Mouse (Mus musculus) embryonic facial prominence, embryonic 15.5 days (tissue): ENCODE data around the gene Ovol1. TPM values are rescaled to one million over a fixed set of nuclear protein-coding genes. Genes with fewer than 3 reads are reported as not detected.
A peak's percentile ranks its signal among the peaks of the same experiment; 100 is the strongest.

Source experiments
- ATAC-seq: fragments of 200-750 bp; cut with Nextera tagmentation; 2 replicates; pipeline ENCODE4 v1.8.0; 2017; ENCODE audit warnings: low read depth, moderate TSS enrichment; ENCODE audit not compliant: insufficient number of reproducible peaks, low FRiP score, low TSS enrichment
- H3K27ac ChIP-seq: fragments of 300-500 bp; sonication (generic); replicated peaks from 2 replicates; pipeline ENCODE4 v1.5.1; 2015; ENCODE audit warnings: mild to moderate bottlenecking, inconsistent platforms
- H3K27me3 ChIP-seq: fragments of 300-500 bp; sonication (generic); 2 replicates; pipeline ENCODE4 v1.6.1; 2015; ENCODE audit warnings: inconsistent platforms
- H3K36me3 ChIP-seq: fragments of 300-500 bp; sonication (generic); 2 replicates; pipeline ENCODE4 v1.6.1; 2015; ENCODE audit warnings: mild to moderate bottlenecking, inconsistent platforms
- H3K4me1 ChIP-seq: fragments of 300-500 bp; sonication (generic); 2 replicates; pipeline ENCODE4 v1.6.1; 2015; ENCODE audit warnings: inconsistent platforms
- H3K4me2 ChIP-seq: fragments of 300-500 bp; sonication (generic); replicated peaks from 2 replicates; pipeline ENCODE4 v1.6.1; 2015; ENCODE audit warnings: mild to moderate bottlenecking, inconsistent platforms
- H3K4me3 ChIP-seq: fragments of 300-500 bp; sonication (generic); replicated peaks from 2 replicates; pipeline ENCODE4 v1.5.1; 2015; ENCODE audit warnings: mild to moderate bottlenecking, inconsistent platforms
- H3K9ac ChIP-seq: fragments of 300-500 bp; sonication (generic); 2 replicates; pipeline ENCODE4 v1.6.1; 2015; ENCODE audit warnings: inconsistent platforms
- H3K9me3 ChIP-seq: fragments of 300-500 bp; sonication (generic); replicated peaks from 2 replicates; pipeline ENCODE4 v1.6.1; 2016; ENCODE audit warnings: inconsistent platforms
- WGBS: fragments of 180-500 bp; shearing (Covaris S2); methylation state at CpG from one replicate; pipeline ENCODE4 v1.1.7; 2015; 5-methylcytosine and 5-hydroxymethylcytosine counted together
- polyA plus RNA-seq: library from polyadenylated mRNA; unstranded; fragments of >200 nt; fragmentation: Nextera tagmentation; extraction: Ambion mirVana; gene quantifications from 2 replicates; pipeline ENCODE4 v1.2.1, GENCODE M21; 2015

The Ovol1 gene
- polyA plus RNA-seq, 1 experiment from 2014 or later = 23.3 TPM

GRCm38 (mm10) chr19:5554212-5554611 is 6.2 kb downstream of the Ovol1 start:
- no peaks in the 10 kb centered on the region for H3K9me3 ChIP-seq
- no peak overlapping the region for H3K4me2 ChIP-seq
- no peak overlapping the region for H3K27ac ChIP-seq
- H3K4me3 ChIP-seq = no peak overlapping the region
- no peaks in the 10 kb centered on the region for H3K36me3 ChIP-seq
- 0 out of 2 replicates have a peak, but pooled peaks have one; percentile 27 for ATAC-seq
- no peak overlapping the region for H3K9ac ChIP-seq
- peaks cover 31% of the 10 kb centered on the region for H3K27me3 ChIP-seq
- 0 out of 2 replicates have a peak, but pooled peaks cover 10% of the 10 kb centered on the region for H3K4me1 ChIP-seq
- WGBS = 68% methylated on average over 14 of the region's 14 CpGs

- Histone ChIP-seq H3K36me3 (no peaks in the 10 kb centered on the region), H3K4me2 (no peak overlapping the region), H3K4me1 (0 out of 2 replicates have a peak, but pooled peaks cover 10% of the 10 kb centered on the region), H3K9ac (no peak overlapping the region), H3K9me3 (no peaks in the 10 kb centered on the region), H3K27ac (no peak overlapping the region), H3K27me3 (peaks cover 27% of the 10 kb centered on the region), H3K4me3 (no peak overlapping the region)
- 39% methylated on average over 8 of the region's 8 CpGs for WGBS
- 0 out of 2 replicates have a peak, but pooled peaks have one; percentile 25 for ATAC-seq
Observed at GRCm38 (mm10) chr19:5553802-5554201, 6.6 kb downstream of the Ovol1 start.

GRCm38 (mm10) chr19:5547471-5548056 is 12.9 kb downstream of the Ovol1 start:
- no peaks in the 10 kb centered on the region for H3K9me3 ChIP-seq
- WGBS = 75% methylated on average over 4 of the region's 4 CpGs

GRCm38 (mm10) chr19:5544031-5544430 is 16.4 kb downstream of the Ovol1 start:
- Histone ChIP-seq H3K27ac (peak overlapping the region; percentile 3; the same call in 1 of the 2 replicates), H3K36me3 (no peaks in the 10 kb centered on the region), H3K4me3 (no peak overlapping the region), H3K27me3 (no peaks in the 10 kb centered on the region), H3K4me2 (no peak overlapping the region), H3K9me3 (no peaks in the 10 kb centered on the region), H3K4me1 (0 out of 2 replicates have a peak, but pooled peaks cover 9% of the 10 kb centered on the region), H3K9ac (no peak overlapping the region)
- ATAC-seq = no peak
- 38% methylated on average over 11 of the region's 11 CpGs for WGBS

More at GRCm38 (mm10) chr19:5547471-5548056, 12.9 kb downstream of the Ovol1 start:
- ATAC-seq = no peak
- no peak overlapping the region for H3K4me3 ChIP-seq
- H3K9ac ChIP-seq = no peak overlapping the region
- no peaks in the 10 kb centered on the region for H3K36me3 ChIP-seq
- no peak overlapping the region for H3K4me2 ChIP-seq
- no peaks in the 10 kb centered on the region for H3K4me1 ChIP-seq
- H3K27ac ChIP-seq = no peak overlapping the region
- no peaks in the 10 kb centered on the region for H3K27me3 ChIP-seq

DNA sequence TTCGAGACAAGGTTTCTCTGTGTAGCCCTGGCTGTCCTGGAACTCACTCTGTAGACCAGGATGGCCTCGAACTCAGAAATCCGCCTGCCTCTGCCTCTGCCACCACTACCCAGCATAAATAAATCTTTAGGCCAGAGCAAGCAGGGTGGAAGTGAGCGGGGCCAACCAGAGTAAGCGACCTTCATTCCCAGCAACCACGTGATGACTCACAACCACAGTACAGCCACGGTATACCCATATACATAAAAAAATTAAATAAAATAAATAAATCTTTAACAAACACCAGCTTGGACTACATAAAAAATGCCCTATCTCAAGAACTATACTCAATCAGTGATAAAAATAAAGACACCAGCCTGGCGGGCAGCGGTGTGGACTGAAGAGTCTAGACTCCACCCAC is 17.1 kb downstream of the Ovol1 start:
- 82% methylated on average over 9 of the region's 9 CpGs for WGBS
- Histone ChIP-seq H3K27ac (no peak overlapping the region), H3K36me3 (no peaks in the 10 kb centered on the region), H3K9ac (no peak overlapping the region), H3K9me3 (no peaks in the 10 kb centered on the region), H3K4me1 (peaks cover 14% of the 10 kb centered on the region; the same call in 1 of the 2 replicates), H3K4me3 (no peak overlapping the region), H3K4me2 (no peak overlapping the region), H3K27me3 (no peaks in the 10 kb centered on the region)
- ATAC-seq = no peak

GRCm38 (mm10) chr19:5538786-5539185 is 21.7 kb downstream of the Ovol1 start:
- WGBS = 58% methylated on average over 8 of the region's 8 CpGs
- H3K9me3 ChIP-seq = no peaks in the 10 kb centered on the region
- ATAC-seq = no peak

DNA sequence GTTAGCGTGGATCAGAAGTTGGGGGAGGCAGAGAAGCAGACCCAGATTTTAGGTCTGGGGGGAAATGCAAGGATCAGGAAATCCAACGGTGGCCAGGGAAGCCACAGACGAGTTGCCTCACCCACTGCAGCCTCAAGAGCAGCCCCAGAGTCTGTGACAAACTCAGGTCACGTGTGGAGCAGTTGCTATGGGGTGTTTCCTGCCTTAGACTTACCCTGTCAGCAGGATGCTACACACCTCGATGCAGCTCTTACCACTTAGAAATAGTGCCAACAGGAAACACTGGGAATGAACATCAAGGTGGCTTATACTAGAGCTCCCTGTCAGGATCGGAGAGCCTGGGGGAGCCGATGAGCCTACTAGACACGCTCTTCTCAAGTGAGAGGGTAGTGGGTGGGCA is 27.9 kb downstream of the Ovol1 start:
- no peak overlapping the region for H3K4me2 ChIP-seq
- no peak overlapping the region for H3K4me3 ChIP-seq
- peaks cover 3% of the 10 kb centered on the region; the same call in 1 of the 2 replicates for H3K27me3 ChIP-seq
- H3K36me3 ChIP-seq = no peaks in the 10 kb centered on the region
- ATAC-seq = no peak
- no peak overlapping the region for H3K9ac ChIP-seq
- H3K9me3 ChIP-seq = no peaks in the 10 kb centered on the region
- H3K27ac ChIP-seq = 0 out of 2 replicates have a peak overlapping the region, but pooled peaks have one; percentile 17
- peaks cover 18% of the 10 kb centered on the region for H3K4me1 ChIP-seq
- 53% methylated on average over 8 of the region's 8 CpGs for WGBS

More at GRCm38 (mm10) chr19:5538786-5539185, 21.7 kb downstream of the Ovol1 start:
- Histone ChIP-seq H3K27me3 (no peaks in the 10 kb centered on the region), H3K27ac (peak overlapping the region; percentile 69), H3K36me3 (no peaks in the 10 kb centered on the region), H3K4me1 (peaks cover 14% of the 10 kb centered on the region; the same call in 1 of the 2 replicates), H3K4me2 (no peak overlapping the region), H3K4me3 (no peak overlapping the region), H3K9ac (no peak overlapping the region)

DNA sequence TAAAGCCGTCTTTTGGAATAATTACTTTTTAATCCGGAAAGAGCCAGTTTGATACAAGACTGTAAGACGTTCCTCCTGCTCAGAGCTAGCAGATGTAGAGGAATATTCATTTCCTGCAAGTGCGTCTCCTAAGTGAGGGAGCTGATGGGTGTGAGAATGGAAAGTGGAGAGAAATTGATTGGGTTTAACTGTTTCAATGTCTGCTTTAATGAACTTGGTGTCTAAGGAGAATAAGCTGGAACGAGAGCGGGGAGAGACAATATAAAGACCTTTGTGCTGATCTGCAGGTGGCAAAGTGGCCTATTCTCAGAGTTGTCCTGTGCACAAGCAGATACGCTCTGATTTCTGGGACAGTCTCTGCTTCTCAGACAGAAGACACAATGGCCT is 30.3 kb downstream of the Ovol1 start:
- Histone ChIP-seq H3K36me3 (no peaks in the 10 kb centered on the region), H3K27ac (peak overlapping the region; percentile 77), H3K27me3 (peaks cover 3% of the 10 kb centered on the region; the same call in 1 of the 2 replicates), H3K4me1 (peaks cover 18% of the 10 kb centered on the region), H3K9me3 (no peaks in the 10 kb centered on the region), H3K9ac (no peak overlapping the region), H3K4me2 (peak overlapping the region; percentile 49), H3K4me3 (peak overlapping the region; percentile 32)
- ATAC-seq = no peak
- WGBS = 42% methylated on average over 7 of the region's 7 CpGs

GRCm38 (mm10) chr19:5529325-5530137 is 30.9 kb downstream of the Ovol1 start:
- Histone ChIP-seq H3K9ac (no peak overlapping the region), H3K4me2 (peak overlapping the region; percentile 49), H3K27me3 (peaks cover 3% of the 10 kb centered on the region; the same call in 1 of the 2 replicates), H3K4me1 (peaks cover 18% of the 10 kb centered on the region), H3K27ac (peak overlapping the region; percentile 77), H3K36me3 (no peaks in the 10 kb centered on the region), H3K9me3 (no peaks in the 10 kb centered on the region), H3K4me3 (peak overlapping the region; percentile 32)
- peak; percentile 92 for ATAC-seq
- 6% methylated on average over 20 of the region's 20 CpGs for WGBS

GRCm38 (mm10) chr19:5525204-5525603 is 35.2 kb downstream of the Ovol1 start:
- H3K36me3 ChIP-seq = no peaks in the 10 kb centered on the region
- no peak overlapping the region for H3K4me3 ChIP-seq
- H3K27ac ChIP-seq = no peak overlapping the region
- 70% methylated on average over 5 of the region's 5 CpGs for WGBS
- H3K4me2 ChIP-seq = no peak overlapping the region
- H3K9me3 ChIP-seq = no peaks in the 10 kb centered on the region
- H3K9ac ChIP-seq = no peak overlapping the region
- H3K4me1 ChIP-seq = peaks cover 15% of the 10 kb centered on the region
- no peak for ATAC-seq
- H3K27me3 ChIP-seq = peaks cover under 1% of the 10 kb centered on the region; the same call in 1 of the 2 replicates

- Histone ChIP-seq H3K4me3 (no peak overlapping the region), H3K36me3 (no peaks in the 10 kb centered on the region), H3K4me2 (no peak overlapping the region), H3K27ac (no peak overlapping the region), H3K9ac (no peak overlapping the region), H3K27me3 (no peaks in the 10 kb centered on the region), H3K9me3 (no peaks in the 10 kb centered on the region), H3K4me1 (no peaks in the 10 kb centered on the region)
- WGBS = 85% methylated on average over 3 of the region's 3 CpGs
- no peak for ATAC-seq
Observed at GRCm38 (mm10) chr19:5518721-5519120, 41.7 kb downstream of the Ovol1 start.
